In the genomic region with DNA sequence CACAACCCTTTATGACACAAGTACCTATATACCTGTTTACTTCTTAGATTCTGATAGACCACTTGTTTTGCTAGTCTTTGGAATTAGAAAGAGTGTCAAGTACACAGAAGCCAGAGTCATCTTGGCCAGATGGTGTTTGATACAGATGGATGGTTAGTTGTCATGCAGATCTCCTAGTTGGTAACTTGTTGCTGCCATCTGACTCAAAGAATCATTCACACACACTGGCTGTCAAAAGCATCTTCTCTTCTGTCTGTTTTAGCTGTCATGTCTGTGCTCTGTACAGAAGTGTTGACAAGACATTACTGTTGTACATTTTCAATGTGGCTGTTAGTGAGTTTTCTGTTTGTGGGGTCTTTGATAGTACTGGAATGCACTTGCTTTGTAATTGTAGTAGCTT, we compare ENCODE assay signal across 18 mouse cellular contexts.
"Had no signal": no experiment of that assay in that cellular context is flagged by ENCODE, and none has a peak within 500 bp of the region (broad histone marks: within the 10 kb centered on the region; RNA-seq: fewer than 3 reads in every experiment).

No protein-coding gene starts in this region.

- H3K9me3 ChIP-seq: midbrain, embryonic 12.5 days; neural tube, embryonic 15.5 days had no signal

- H3K4me1 ChIP-seq: midbrain, embryonic 10.5 days; midbrain, embryonic 12.5 days; neural tube, embryonic 13.5 days; neural tube, embryonic 15.5 days had no signal

- H3K4me3 ChIP-seq: midbrain, embryonic 10.5 days; midbrain, embryonic 12.5 days; myocyte; neural tube, embryonic 13.5 days; neural tube, embryonic 15.5 days had no signal

- H3K9ac ChIP-seq: lung, embryonic 14.5 days; midbrain, embryonic 12.5 days; neural tube, embryonic 13.5 days; neural tube, embryonic 15.5 days had no signal

- H3K27ac ChIP-seq: midbrain, embryonic 10.5 days; midbrain, embryonic 12.5 days; neural tube, embryonic 13.5 days; neural tube, embryonic 15.5 days had no signal

- H3K27me3 ChIP-seq: midbrain, embryonic 12.5 days; neural tube, embryonic 13.5 days; neural tube, embryonic 15.5 days had no signal

- ATAC-seq: midbrain, embryonic 16.5 days had no signal

- H3K4me2 ChIP-seq: lung, embryonic 14.5 days; midbrain, embryonic 12.5 days; neural tube, embryonic 13.5 days; neural tube, embryonic 15.5 days had no signal

- DNase-seq: lung, embryonic 14.5 days; lung, postnatal 10 days; lung, postnatal 4 days; midbrain, embryonic 14.5 days; retina, postnatal 1 day; right cerebral cortex, adult 18-20 months; right cerebral cortex, postnatal 25 days; right cerebral cortex, postnatal 4 days; spleen, adult 18-20 months; thymus, adult 18-20 months; thymus, postnatal 14 days; thymus, postnatal 36 days had no signal
